Mouse (Mus musculus): ENCODE measurements around the gene Bspry.
A peak's percentile ranks its signal among the peaks of the same experiment; 100 is the strongest.

DNA sequence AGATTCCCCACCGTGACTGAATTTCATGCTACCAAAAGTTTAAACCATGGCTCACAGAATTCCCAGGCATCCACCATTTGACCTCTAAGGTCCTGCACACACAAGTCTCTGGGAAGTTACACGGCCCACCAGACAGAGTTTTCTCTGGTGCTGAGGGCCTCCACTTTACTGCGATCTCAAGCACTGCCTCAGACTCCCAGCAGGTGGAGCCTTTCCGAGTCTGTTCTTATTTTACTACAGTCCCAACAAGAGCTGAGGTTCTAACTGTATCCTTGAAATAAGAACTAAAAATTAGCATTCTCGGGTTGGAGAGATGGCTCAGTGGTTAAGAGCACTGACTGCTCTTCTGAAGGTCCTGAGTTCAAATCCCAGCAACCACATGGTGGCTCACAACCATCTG, 24.9 kb upstream of the Bspry start:
- TF ChIP-seq CTCF (IDR thresholded peaks at IDR 0.05; ENCODE audit: low read depth, low read length) (peak; percentile 27; the same call in 1 of the 2 replicates), POLR2AphosphoS5 (IDR thresholded peaks at IDR 0.05; ENCODE audit: insufficient replicate concordance, low read depth, low read length) (no peak), GATA1 (IDR thresholded peaks at IDR 0.05; ENCODE audit: borderline replicate concordance, low read length) (no peak), TAL1 (conservative IDR thresholded peaks at IDR 0.05; ENCODE audit: low read depth, low read length) (no peak)
